Mouse (Mus musculus) MEL (cell line): ENCODE results near the gene 1500009L16Rik. TPM values are rescaled to one million over a fixed set of nuclear protein-coding genes. Genes with fewer than 3 reads are reported as not detected.
A peak's percentile ranks its signal among the peaks of the same experiment; 100 is the strongest.

Source experiments
- DNase-seq: peaks from one replicate; pipeline ENCODE4 v3.0.0; 2011; ENCODE audit warnings: low read depth, low spot score
- H3K27ac ChIP-seq: 2 replicates; pipeline ENCODE4 v1.5.1; 2012; ENCODE audit warnings: low read depth, mild to moderate bottlenecking, control low read depth, low read length, moderate library complexity; ENCODE audit not compliant: control insufficient read depth
- H3K27me3 ChIP-seq, 2 experiments: fragments of 150-350 bp in 1 of 2; sonication (generic) in 1 of 2; 2 replicates each; pipeline ENCODE4 v1.6.1; 2012; ENCODE audit warnings: low read length in 2 of 2, mild to moderate bottlenecking in 2 of 2, improper control_type of control experiment in 1 of 2, moderate library complexity in 1 of 2; ENCODE audit not compliant: insufficient read depth in 2 of 2, control insufficient read depth in 1 of 2
- H3K36me3 ChIP-seq, 2 experiments: 2 replicates each; pipeline ENCODE4 v1.6.1; 2012 to 2014; ENCODE audit warnings: low read length in 2 of 2, improper control_type of control experiment in 1 of 2, inconsistent platforms in 1 of 2, mild to moderate bottlenecking in 1 of 2; ENCODE audit not compliant: insufficient read depth in 2 of 2, control insufficient read depth in 1 of 2
- H3K4me1 ChIP-seq, 2 experiments: fragments of 150-350 bp in 1 of 2; sonication (generic) in 1 of 2; 2 replicates each; pipeline ENCODE4 v1.6.1; 2012; ENCODE audit warnings: low read length in 2 of 2, improper control_type of control experiment in 1 of 2, mild to moderate bottlenecking in 1 of 2; ENCODE audit not compliant: insufficient read depth in 2 of 2, control insufficient read depth in 1 of 2
- H3K4me3 ChIP-seq, 2 experiments: fragments of 150-350 bp in 1 of 2; sonication (generic) in 1 of 2; 2 replicates each; pipeline ENCODE4 v1.5.1; 2012; ENCODE audit warnings: low read depth in 2 of 2, low read length in 2 of 2, mild to moderate bottlenecking in 2 of 2, moderate library complexity in 2 of 2, control low read depth in 1 of 2, improper control_type of control experiment in 1 of 2; ENCODE audit not compliant: control insufficient read depth in 1 of 2, insufficient read depth in 1 of 2
- H3K79me2 ChIP-seq: 2 replicates; pipeline ENCODE4 v1.6.1; 2012; ENCODE audit warnings: mild to moderate bottlenecking, low read length, moderate library complexity; ENCODE audit not compliant: control insufficient read depth, poor library complexity, insufficient read depth
- H3K9ac ChIP-seq: 2 replicates; pipeline ENCODE4 v1.6.1; 2012; ENCODE audit warnings: low read depth, mild to moderate bottlenecking, control low read depth, low read length, moderate library complexity; ENCODE audit not compliant: control insufficient read depth, poor library complexity, severe bottlenecking
- H3K9me3 ChIP-seq: fragments of 150-350 bp; sonication (generic); replicated peaks from 2 replicates; pipeline ENCODE4 v1.6.1; 2012; ENCODE audit warnings: mild to moderate bottlenecking, low read length, improper control_type of control experiment, moderate library complexity; ENCODE audit not compliant: insufficient read depth
- CHD2 ChIP-seq: IDR thresholded peaks from 2 replicates; pipeline ENCODE4 v1.6.1; 2011; ENCODE audit warnings: low read length, improper control_type of control experiment
- CTCF ChIP-seq, 3 experiments: IDR thresholded peaks in 2 of 3; conservative IDR thresholded peaks in 1 of 3; 2 replicates each; pipeline ENCODE4 v1.5.1; 2011 to 2012; ENCODE audit warnings: low read length in 3 of 3, low read depth in 2 of 3, mild to moderate bottlenecking in 2 of 3, improper control_type of control experiment in 1 of 3, inconsistent platforms in 1 of 3, mixed read lengths in 1 of 3, moderate library complexity in 1 of 3; ENCODE audit not compliant: control insufficient read depth in 1 of 3, insufficient read depth in 1 of 3, poor library complexity in 1 of 3, severe bottlenecking in 1 of 3
- ELF1 ChIP-seq: IDR thresholded peaks from 2 replicates; pipeline ENCODE4 v1.6.1; 2014; ENCODE audit warnings: low read depth, mild to moderate bottlenecking, inconsistent platforms, low read length, improper control_type of control experiment, moderate library complexity
- GABPA ChIP-seq: IDR thresholded peaks from 2 replicates; pipeline ENCODE4 v1.6.1; 2012; ENCODE audit warnings: low read depth, mild to moderate bottlenecking, inconsistent platforms, low read length, improper control_type of control experiment, moderate library complexity
- GATA1 ChIP-seq: IDR thresholded peaks from 2 replicates; pipeline ENCODE4 v1.6.1; 2011; ENCODE audit warnings: low read depth, low read length, improper control_type of control experiment
- KAT2A ChIP-seq: conservative IDR thresholded peaks from 2 replicates; pipeline ENCODE4 v1.6.1; 2012; ENCODE audit warnings: low read depth, low read length, improper control_type of control experiment, inconsistent platforms
- MAZ ChIP-seq: IDR thresholded peaks from 2 replicates; pipeline ENCODE4 v1.6.1; 2012; ENCODE audit warnings: low read depth, mild to moderate bottlenecking, inconsistent platforms, low read length, improper control_type of control experiment
- MYC ChIP-seq: IDR thresholded peaks from 2 replicates; pipeline ENCODE4 v1.6.1; 2011; ENCODE audit warnings: low read depth, mild to moderate bottlenecking, low read length, improper control_type of control experiment, moderate library complexity
- POLR2AphosphoS2 ChIP-seq: IDR thresholded peaks from 2 replicates; pipeline ENCODE4 v1.6.1; 2011; ENCODE audit warnings: low read length, improper control_type of control experiment
- POLR2AphosphoS5 ChIP-seq: IDR thresholded peaks from 2 replicates; pipeline ENCODE4 v1.6.1; 2012; ENCODE audit warnings: low read depth, borderline replicate concordance, mild to moderate bottlenecking, inconsistent platforms, low read length, moderate library complexity, mixed read lengths
- RAD21 ChIP-seq: IDR thresholded peaks from 2 replicates; pipeline ENCODE4 v1.6.1; 2011; ENCODE audit warnings: mild to moderate bottlenecking, low read depth, low read length, improper control_type of control experiment
- SIN3A ChIP-seq: IDR thresholded peaks from 2 replicates; pipeline ENCODE4 v1.6.1; 2012; ENCODE audit warnings: low read length, improper control_type of control experiment, inconsistent platforms
- SMC3 ChIP-seq: IDR thresholded peaks from 2 replicates; pipeline ENCODE4 v1.6.1; 2011; ENCODE audit warnings: low read depth, low read length, improper control_type of control experiment
- TAL1 ChIP-seq: IDR thresholded peaks from 2 replicates; pipeline ENCODE4 v1.6.1; 2012; ENCODE audit warnings: mild to moderate bottlenecking, inconsistent platforms, low read length, moderate library complexity, mixed read lengths
- TCF12 ChIP-seq: IDR thresholded peaks from 2 replicates; pipeline ENCODE4 v1.6.1; 2014; ENCODE audit warnings: low read depth, mild to moderate bottlenecking, inconsistent platforms, low read length, improper control_type of control experiment, moderate library complexity
- USF1 ChIP-seq: IDR thresholded peaks from 2 replicates; pipeline ENCODE4 v1.6.1; 2014; ENCODE audit warnings: low read depth, mild to moderate bottlenecking, inconsistent platforms, low read length, improper control_type of control experiment, moderate library complexity
- polyA plus RNA-seq, 2 experiments: library from polyadenylated mRNA; stranded (reverse) in 1 of 2; unstranded in 1 of 2; fragments of >175 nt in 1 of 2; fragments of >200 nt in 1 of 2; gene quantifications; 2 replicates each; pipeline versions ENCODE4 v1.2.1 to v1.2.4; 2012; ENCODE audit warnings: low replicate concordance in 2 of 2, low read depth in 1 of 2; ENCODE audit not compliant: insufficient read length in 2 of 2, insufficient read depth in 1 of 2, missing spikeins in 1 of 2
- total RNA-seq: library from RNA; depleted of rRNA; stranded (reverse); fragments of 300-350 nt; gene quantifications from 2 replicates; pipeline ENCODE4 v1.2.3, GENCODE M21; 2012

Gene 1500009L16Rik
- total and polyA plus RNA-seq, 3 experiments, result not detected

- Histone ChIP-seq H3K27me3 (no peaks in the 10 kb centered on the region), H3K9me3 (no peaks in the 10 kb centered on the region), H3K4me1 (no peaks in the 10 kb centered on the region), H3K36me3 (no peaks in the 10 kb centered on the region), H3K79me2 (no peaks in the 10 kb centered on the region)
- TF ChIP-seq MYC (no peak), MAZ (no peak), POLR2AphosphoS5 (no peak), ELF1 (no peak), SIN3A (no peak), CHD2 (no peak), CTCF (IDR thresholded peaks at IDR 0.05 in 2 of 3, conservative IDR thresholded peaks at IDR 0.05 in 1 of 3; ENCODE audit: control insufficient read depth in 1 of 3, insufficient read depth in 1 of 3, low read depth in 2 of 3, low read length in 3 of 3, poor library complexity in 1 of 3, severe bottlenecking in 1 of 3) (no peak), USF1 (no peak), POLR2AphosphoS2 (no peak), TAL1 (no peak), GATA1 (no peak), GABPA (no peak)
- TF ChIP-seq, all 39 proteins: peak for 0
- no peak for DNase-seq
- Histone ChIP-seq H3K27ac (no peak overlapping the region), H3K9ac (no peak overlapping the region), H3K4me3 (no peak overlapping the region)
These were observed 390 bp downstream of the 1500009L16Rik start for GRCm38 (mm10) chr10:83723055-83723454.

- no peaks in the 10 kb centered on the region for H3K36me3 ChIP-seq
- no peak overlapping the region for H3K9ac ChIP-seq
- DNase-seq, result peak; percentile 40
- H3K4me1 ChIP-seq, result no peaks in the 10 kb centered on the region
- no peak overlapping the region for H3K27ac ChIP-seq
- H3K4me3 ChIP-seq, result no peak overlapping the region
- TF ChIP-seq CTCF (IDR thresholded peaks at IDR 0.05 in 2 of 3, conservative IDR thresholded peaks at IDR 0.05 in 1 of 3; ENCODE audit: control insufficient read depth in 1 of 3, insufficient read depth in 1 of 3, low read depth in 2 of 3, low read length in 3 of 3, poor library complexity in 1 of 3, severe bottlenecking in 1 of 3) (peak; percentile 52 to 61 (median 57)), TCF12 (no peak), RAD21 (peak; percentile 25), MYC (no peak), KAT2A (no peak), SMC3 (peak; percentile 55)
- TF ChIP-seq, all 39 proteins: peak for 3
- Histone ChIP-seq H3K27me3 (no peaks in the 10 kb centered on the region), H3K79me2 (no peaks in the 10 kb centered on the region), H3K9me3 (no peaks in the 10 kb centered on the region)
These were observed 1.8 kb downstream of the 1500009L16Rik start for GRCm38 (mm10) chr10:83724351-83725059.
